ENCODE assay signal across 14 mouse cellular contexts in the genomic region with DNA sequence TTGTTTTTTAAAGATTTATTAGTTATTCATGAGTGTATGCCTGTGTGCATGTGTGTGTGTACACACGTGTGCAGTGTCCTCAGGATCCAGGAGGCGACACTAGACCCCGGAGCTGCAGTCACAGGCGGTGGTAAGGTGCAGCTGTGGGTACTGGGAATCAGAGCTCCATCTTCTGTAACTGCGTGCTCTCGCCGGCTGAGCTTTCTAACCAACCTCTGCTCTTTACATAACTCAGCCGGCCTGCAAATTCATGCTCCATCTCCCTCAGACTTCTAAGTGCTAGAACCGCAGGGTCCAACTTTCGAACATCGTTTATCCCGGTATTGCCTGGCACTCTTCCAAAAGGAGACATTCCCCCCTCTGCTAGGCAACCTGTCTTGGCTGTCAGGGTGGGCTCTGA. TPM values are rescaled to one million over a fixed set of nuclear protein-coding genes. Genes with fewer than 3 reads are reported as not detected.
DNase-seq lines count a peak whose midpoint lies in the region; ATAC-seq and TF ChIP-seq lines count a peak whose summit lies in the region.
"Had no signal": no experiment of that assay in that cellular context is flagged by ENCODE, and none has a peak within 500 bp of the region (broad histone marks: within the 10 kb centered on the region; RNA-seq: fewer than 3 reads in every experiment).

No protein-coding gene starts in this region.

- H3K36me3 ChIP-seq in hindbrain, embryonic 12.5 days: no peaks in the 10 kb centered on the region
- H3K36me3 ChIP-seq in hindbrain, embryonic 11.5 days (ENCODE audit: control insufficient read depth, insufficient read depth, low read length): no peaks in the 10 kb centered on the region
- no peaks in the 10 kb centered on the region for H3K36me3 ChIP-seq in lung, embryonic 15.5 days
- H3K36me3 ChIP-seq in embryonic facial prominence, embryonic 14.5 days (ENCODE audit: control insufficient read depth, insufficient read depth, low read length): no peaks in the 10 kb centered on the region
- H3K36me3 ChIP-seq in macrophage (ENCODE audit: inconsistent target): no peaks in the 10 kb centered on the region
- H3K36me3 ChIP-seq: heart, embryonic 15.5 days; liver, embryonic 15.5 days had no signal

- peak overlapping the region; percentile 43; the same call in 1 of the 2 replicates for H3K4me2 ChIP-seq in hindbrain, embryonic 12.5 days (replicated peaks)
- no peak overlapping the region for H3K4me2 ChIP-seq in hindbrain, embryonic 11.5 days (replicated peaks; ENCODE audit: low read depth, low read length)
- H3K4me2 ChIP-seq in lung, embryonic 15.5 days: peak overlapping the region; percentile 58
- peak overlapping the region; percentile 48; the same call in 1 of the 2 replicates for H3K4me2 ChIP-seq in embryonic facial prominence, embryonic 14.5 days (ENCODE audit: low read depth, low read length)

- peaks cover 18% of the 10 kb centered on the region for H3K4me1 ChIP-seq in hindbrain, embryonic 12.5 days
- no peaks in the 10 kb centered on the region for H3K4me1 ChIP-seq in hindbrain, embryonic 11.5 days (replicated peaks; ENCODE audit: control insufficient read depth, insufficient read depth, low read length)
- H3K4me1 ChIP-seq in lung, embryonic 15.5 days: peaks cover 19% of the 10 kb centered on the region
- no peaks in the 10 kb centered on the region for H3K4me1 ChIP-seq in lung, adult 2 months (ENCODE audit: control insufficient read depth, insufficient read depth, low read length)
- peaks cover 25% of the 10 kb centered on the region for H3K4me1 ChIP-seq in embryonic facial prominence, embryonic 14.5 days (ENCODE audit: control insufficient read depth, insufficient read depth, low read length)

- H3K27me3 ChIP-seq in hindbrain, embryonic 12.5 days: peaks cover 4% of the 10 kb centered on the region; the same call in 1 of the 2 replicates
- no peaks in the 10 kb centered on the region for H3K27me3 ChIP-seq in hindbrain, embryonic 11.5 days (ENCODE audit: control insufficient read depth, insufficient read depth, low read length)
- no peaks in the 10 kb centered on the region for H3K27me3 ChIP-seq in lung, embryonic 15.5 days
- H3K27me3 ChIP-seq in embryonic facial prominence, embryonic 14.5 days (replicated peaks; ENCODE audit: control insufficient read depth, insufficient read depth, low read length): no peaks in the 10 kb centered on the region
- H3K27me3 ChIP-seq: heart, embryonic 15.5 days; liver, embryonic 15.5 days had no signal

- 78% methylated on average over 12 of the region's 12 CpGs for WGBS in hindbrain, embryonic 12.5 days
- 84% methylated on average over 12 of the region's 12 CpGs for WGBS in hindbrain, embryonic 11.5 days
- 57% methylated on average over 12 of the region's 12 CpGs for WGBS in lung, embryonic 15.5 days
- 75% methylated on average over 12 of the region's 12 CpGs for WGBS in lung, adult 2 months
- WGBS in embryonic facial prominence, embryonic 14.5 days: 69% methylated on average over 12 of the region's 12 CpGs
- 84% methylated on average over 12 of the region's 12 CpGs for WGBS in macrophage (ENCODE audit: missing documents)

- DNase-seq in hindbrain, embryonic 11.5 days (ENCODE audit: low spot score): no peak
- DNase-seq in lung, adult 2 months: no peak
- DNase-seq in embryonic facial prominence, embryonic 14.5 days (ENCODE audit: low spot score): no peak
- no peak for DNase-seq in urinary bladder, adult 18-20 months (ENCODE audit: low spot score in 2 of 2)
- DNase-seq in right cerebral cortex, postnatal 25 days: no peak
- DNase-seq: adrenal gland, postnatal 25 days; right cerebral cortex, postnatal 4 days had no signal

- no peak overlapping the region for H3K4me3 ChIP-seq in hindbrain, embryonic 12.5 days
- no peak overlapping the region for H3K4me3 ChIP-seq in hindbrain, embryonic 11.5 days (ENCODE audit: low read depth, low read length)
- H3K4me3 ChIP-seq in lung, embryonic 15.5 days: no peak overlapping the region
- no peak overlapping the region for H3K4me3 ChIP-seq in lung, adult 2 months (replicated peaks; ENCODE audit: extremely low read depth, low read depth, low read length)
- H3K4me3 ChIP-seq in embryonic facial prominence, embryonic 14.5 days (ENCODE audit: low read depth, low read length): no peak overlapping the region
- H3K4me3 ChIP-seq in macrophage (ENCODE audit: inconsistent target): peak overlapping the region; percentile 20; the same call in 1 of the 2 replicates

- no peak overlapping the region for H3K9ac ChIP-seq in hindbrain, embryonic 12.5 days
- H3K9ac ChIP-seq in hindbrain, embryonic 11.5 days (ENCODE audit: low read depth, low read length): no peak overlapping the region
- H3K9ac ChIP-seq in lung, embryonic 15.5 days: no peak overlapping the region
- H3K9ac ChIP-seq in embryonic facial prominence, embryonic 14.5 days (ENCODE audit: low read depth, low read length): no peak overlapping the region
- H3K9ac ChIP-seq: liver, embryonic 15.5 days had no signal

- no peak overlapping the region for H3K27ac ChIP-seq in hindbrain, embryonic 12.5 days
- no peak overlapping the region for H3K27ac ChIP-seq in hindbrain, embryonic 11.5 days (ENCODE audit: low read depth, low read length)
- no peak overlapping the region for H3K27ac ChIP-seq in lung, embryonic 15.5 days
- H3K27ac ChIP-seq in embryonic facial prominence, embryonic 14.5 days (replicated peaks; ENCODE audit: low read depth, low read length): peak overlapping the region; percentile 78
- H3K27ac ChIP-seq in macrophage: peak overlapping the region; percentile 57
- H3K27ac ChIP-seq: liver, embryonic 15.5 days had no signal

- no peak for ATAC-seq in hindbrain, embryonic 12.5 days (ENCODE audit: low FRiP score)
- ATAC-seq in hindbrain, embryonic 11.5 days (ENCODE audit: low FRiP score): no peak
- ATAC-seq in lung, embryonic 15.5 days (ENCODE audit: borderline replicate concordance, extremely low read depth, low FRiP score, low TSS enrichment): no peak
- ATAC-seq in embryonic facial prominence, embryonic 14.5 days (ENCODE audit: low read depth): no peak
- ATAC-seq: forebrain, embryonic 16.5 days; hindbrain, embryonic 16.5 days had no signal

- H3K79me2 ChIP-seq in macrophage (ENCODE audit: inconsistent target): no peaks in the 10 kb centered on the region

- peaks cover 8% of the 10 kb centered on the region for H3K9me3 ChIP-seq in hindbrain, embryonic 12.5 days (replicated peaks)
- no peaks in the 10 kb centered on the region for H3K9me3 ChIP-seq in hindbrain, embryonic 11.5 days (ENCODE audit: control insufficient read depth, low read length)
- no peaks in the 10 kb centered on the region for H3K9me3 ChIP-seq in lung, embryonic 15.5 days
- peaks cover 6% of the 10 kb centered on the region; the same call in 1 of the 2 replicates for H3K9me3 ChIP-seq in embryonic facial prominence, embryonic 14.5 days (ENCODE audit: control insufficient read depth, low read length)
- H3K9me3 ChIP-seq: heart, embryonic 15.5 days; liver, embryonic 15.5 days had no signal

- TF ChIP-seq CTCF in lung, adult 2 months (IDR thresholded peaks at IDR 0.05; ENCODE audit: insufficient read depth, low read length): no peak

- TF ChIP-seq POLR2A in lung, adult 2 months (IDR thresholded peaks at IDR 0.05; ENCODE audit: borderline replicate concordance, extremely low read depth, low read depth, low read length): no peak

RNA-seq across cellular contexts. Expression of a gene that starts 24.0 kb away (rescaled TPM):
- polyA plus RNA-seq in hindbrain, embryonic 12.5 days (2016; fragmentation: Nextera tagmentation; extraction: Ambion mirVana): 165 and 179 TPM in 2 replicates
- polyA plus RNA-seq in hindbrain, embryonic 11.5 days (2014; fragmentation: Nextera tagmentation; extraction: Ambion mirVana): 126 and 141 TPM in 2 replicates
- 141 and 145 TPM in 2 replicates for polyA plus RNA-seq in lung, embryonic 15.5 days (2015; fragmentation: Nextera tagmentation; extraction: Ambion mirVana)
- 35.1 and 41.4 TPM in 2 replicates for polyA plus RNA-seq in lung, adult 2 months (2012; rRNA removed)
- polyA plus RNA-seq in embryonic facial prominence, embryonic 14.5 days (2014; fragmentation: Nextera tagmentation; extraction: Ambion mirVana): 115 and 138 TPM in 2 replicates
- 10 to 100 TPM in 22 of 26 experiments, 1 to 10 TPM in 4; 6.2 to 73.5 (median 27.9) TPM for total RNA-seq in macrophage (2018; cell fraction: chromatin; rRNA removed)
- 100 to 1,000 TPM in 23 of 26 experiments, 10 to 100 TPM in 3; 84.1 to 154 (median 126) TPM for total RNA-seq in macrophage (2018; cell fraction: cytosol; rRNA removed)
- 100 to 1,000 TPM in 2 of 26 experiments, 10 to 100 TPM in 24; 17.7 to 108 (median 42.6) TPM for total RNA-seq in macrophage (2018; cell fraction: nucleus; rRNA removed)
- 90.3 to 214 TPM (median 173 TPM) in 3 replicates for polyA plus RNA-seq in macrophage (2018)

Comparison
In these comparisons a context has a peak if more than half of its experiments do, and no peak if none do; other contexts are left out.
1. H3K27ac ChIP-seq: peak in embryonic facial prominence, embryonic 14.5 days (single experiment) and macrophage (single experiment); none in hindbrain, embryonic 12.5 days (single experiment), hindbrain, embryonic 11.5 days (single experiment) and lung, embryonic 15.5 days (single experiment).